ENCODE assay signal across 17 mouse cellular contexts in genomic region chr12:75552296-75552695, GRCm38 (mm10). TPM values are rescaled to one million over a fixed set of nuclear protein-coding genes. Genes with fewer than 3 reads are reported as not detected.
A peak's percentile ranks its signal among the peaks of the same experiment; 100 is the strongest.
DNase-seq lines count a peak whose midpoint lies in the region; ATAC-seq and TF ChIP-seq lines count a peak whose summit lies in the region.
"Had no signal": no experiment of that assay in that cellular context is flagged by ENCODE, and none has a peak within 500 bp of the region (broad histone marks: within the 10 kb centered on the region; RNA-seq: fewer than 3 reads in every experiment).

No protein-coding gene starts in this region.

- H3K4me2 ChIP-seq in heart, embryonic 15.5 days = no peak overlapping the region
- H3K4me2 ChIP-seq in forebrain, embryonic 15.5 days (replicated peaks) = no peak overlapping the region
- H3K4me2 ChIP-seq: lung, embryonic 15.5 days; midbrain, embryonic 12.5 days had no signal

- no peaks in the 10 kb centered on the region for H3K27me3 ChIP-seq in heart, embryonic 15.5 days
- H3K27me3 ChIP-seq in forebrain, embryonic 15.5 days = no peaks in the 10 kb centered on the region
- H3K27me3 ChIP-seq: lung, embryonic 15.5 days; midbrain, embryonic 12.5 days had no signal

- peak; percentile 59 to 61 for DNase-seq in lung, adult 18-20 months
- no peak for DNase-seq in lung, adult 2 months
- DNase-seq in gastrocnemius, postnatal 14 days = peak; percentile 72
- DNase-seq in lung, postnatal 25 days (ENCODE audit: low spot score) = peak; percentile 51
- no peak for DNase-seq in left cerebral cortex, adult 11 months (ENCODE audit: low spot score)
- no peak for DNase-seq in c-Kit-positive CD71-positive TER-119-positive erythroid progenitor cells, embryonic 14.5 days (ENCODE audit: low spot score)
- DNase-seq: cerebellum, adult 8-10 months; embryo, embryonic 11 days; kidney, adult 18-20 months; right cerebral cortex, postnatal 4 days; thymus, postnatal 25 days had no signal

- peak; percentile 47; the same call in 1 of the 2 replicates for ATAC-seq in heart, embryonic 15.5 days (replicated peaks; ENCODE audit: insufficient number of reproducible peaks, insufficient read depth, low FRiP score, low read depth)
- no peak for ATAC-seq in forebrain, embryonic 15.5 days (replicated peaks)
- ATAC-seq: hindbrain, embryonic 16.5 days had no signal

- H3K9me3 ChIP-seq in heart, embryonic 15.5 days (replicated peaks) = no peaks in the 10 kb centered on the region
- H3K9me3 ChIP-seq in forebrain, embryonic 15.5 days = no peaks in the 10 kb centered on the region
- H3K9me3 ChIP-seq: lung, embryonic 15.5 days; midbrain, embryonic 12.5 days had no signal

- H3K4me1 ChIP-seq in lung, adult 2 months (ENCODE audit: control insufficient read depth, insufficient read depth, low read length) = peaks cover 17% of the 10 kb centered on the region
- H3K4me1 ChIP-seq in heart, embryonic 15.5 days (replicated peaks) = peaks cover 41% of the 10 kb centered on the region
- peaks cover 18% of the 10 kb centered on the region for H3K4me1 ChIP-seq in forebrain, embryonic 15.5 days
- H3K4me1 ChIP-seq: midbrain, embryonic 12.5 days had no signal

- peak overlapping the region; percentile 62 for H3K27ac ChIP-seq in heart, embryonic 15.5 days
- no peak overlapping the region for H3K27ac ChIP-seq in forebrain, embryonic 15.5 days (replicated peaks)
- H3K27ac ChIP-seq: left cerebral cortex, adult 2 months; lung, embryonic 15.5 days; midbrain, embryonic 12.5 days had no signal

- TF ChIP-seq CTCF in lung, adult 2 months (IDR thresholded peaks at IDR 0.05; ENCODE audit: insufficient read depth, low read length) = no peak

- WGBS in lung, adult 2 months = 42% methylated on average over 3 of the region's 3 CpGs
- 50% methylated on average over 3 of the region's 3 CpGs for WGBS in heart, embryonic 15.5 days
- WGBS in forebrain, embryonic 15.5 days = 81% methylated on average over 3 of the region's 3 CpGs

- no peak overlapping the region for H3K4me3 ChIP-seq in lung, adult 2 months (replicated peaks; ENCODE audit: extremely low read depth, low read depth, low read length)
- no peak overlapping the region for H3K4me3 ChIP-seq in heart, embryonic 15.5 days
- no peak overlapping the region for H3K4me3 ChIP-seq in forebrain, embryonic 15.5 days
- H3K4me3 ChIP-seq: left cerebral cortex, adult 2 months; lung, embryonic 15.5 days; midbrain, embryonic 12.5 days had no signal

- TF ChIP-seq POLR2A in lung, adult 2 months (IDR thresholded peaks at IDR 0.05; ENCODE audit: borderline replicate concordance, extremely low read depth, low read depth, low read length) = no peak

- no peaks in the 10 kb centered on the region for H3K36me3 ChIP-seq in heart, embryonic 15.5 days
- H3K36me3 ChIP-seq in forebrain, embryonic 15.5 days = no peaks in the 10 kb centered on the region
- H3K36me3 ChIP-seq: lung, embryonic 15.5 days; midbrain, embryonic 12.5 days had no signal

- intact Hi-C loops in gastrocnemius, postnatal 14 days (cut with DNase I; ENCODE audit: low total_unique reads) = no loop called here

- no peak overlapping the region for H3K9ac ChIP-seq in heart, embryonic 15.5 days
- no peak overlapping the region for H3K9ac ChIP-seq in forebrain, embryonic 15.5 days (replicated peaks)
- H3K9ac ChIP-seq: lung, embryonic 15.5 days; midbrain, embryonic 12.5 days had no signal

RNA-seq across cellular contexts. Expression of gene Ppp2r5e, which starts 43.7 kb away (rescaled TPM):
- 13.8 and 23.3 TPM in 2 replicates for polyA plus RNA-seq in lung, adult 2 months (2012; rRNA removed)
- total RNA-seq in gastrocnemius, postnatal 14 days (2021) = 10 to 100 TPM; 24.2 to 26.9 TPM
- 8.5 and 11.4 TPM in 2 replicates for polyA plus RNA-seq in heart, embryonic 15.5 days (2015; fragmentation: Nextera tagmentation; extraction: Ambion mirVana)
- polyA plus RNA-seq in forebrain, embryonic 15.5 days (2015; fragmentation: Nextera tagmentation; extraction: Ambion mirVana) = 22.9 and 26.8 TPM in 2 replicates

Comparison
In these comparisons a context has a peak if more than half of its experiments do, and no peak if none do; other contexts are left out.
1. DNase-seq: peak in lung, adult 18-20 months (2 of 2), gastrocnemius, postnatal 14 days (single experiment) and lung, postnatal 25 days (single experiment); none in lung, adult 2 months (single experiment), left cerebral cortex, adult 11 months (single experiment) and c-Kit-positive CD71-positive TER-119-positive erythroid progenitor cells, embryonic 14.5 days (single experiment).